Mouse (Mus musculus): ENCODE measurements at regions not wholly inside any gene's neighbourhood (a gene's known extent, or its start where the extent isn't known, plus 50 kb on each side); places are given as distances from the start of the nearest gene placed in this dataset.

DNA sequence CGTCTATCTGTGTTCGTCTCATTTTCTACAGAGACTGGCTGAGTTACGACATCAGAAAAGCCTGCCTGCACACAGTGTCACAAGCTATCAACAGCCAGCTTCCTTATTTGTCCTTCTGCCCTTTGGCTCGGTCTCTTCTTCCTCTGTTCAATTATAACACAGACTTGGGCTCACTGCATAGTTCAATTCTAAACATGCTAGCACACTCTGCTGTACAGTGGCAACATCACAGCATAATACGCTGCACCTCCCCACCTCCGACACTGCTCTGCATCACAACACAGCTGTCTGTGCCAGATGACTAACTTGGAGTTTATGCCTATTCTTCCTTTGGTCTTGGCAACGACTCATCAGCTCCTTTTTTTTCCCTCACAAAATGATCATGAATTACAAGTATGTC lies 111.0 kb downstream of the Cenpw start:
- TF ChIP-seq POLR2A (IDR thresholded peaks at IDR 0.05; ENCODE audit: borderline replicate concordance, extremely low read depth, insufficient read depth, insufficient read length, poor library complexity, severe bottlenecking) (no peak), CTCF (IDR thresholded peaks at IDR 0.05; ENCODE audit: borderline replicate concordance, extremely low read depth, insufficient read depth, insufficient read length) (peak; percentile 26; the same call in 1 of the 2 replicates)
